Mouse (Mus musculus) ZHBTc4 (cell line): ENCODE data around the gene Fcgr3.
A peak's percentile ranks its signal among the peaks of the same experiment; 100 is the strongest.

Experiments used
- DNase-seq: peaks from one replicate; pipeline ENCODE4 v3.0.0-alpha.2; 2011; ENCODE audit warnings: low read depth, low spot score

Fcgr3 gene

DNA sequence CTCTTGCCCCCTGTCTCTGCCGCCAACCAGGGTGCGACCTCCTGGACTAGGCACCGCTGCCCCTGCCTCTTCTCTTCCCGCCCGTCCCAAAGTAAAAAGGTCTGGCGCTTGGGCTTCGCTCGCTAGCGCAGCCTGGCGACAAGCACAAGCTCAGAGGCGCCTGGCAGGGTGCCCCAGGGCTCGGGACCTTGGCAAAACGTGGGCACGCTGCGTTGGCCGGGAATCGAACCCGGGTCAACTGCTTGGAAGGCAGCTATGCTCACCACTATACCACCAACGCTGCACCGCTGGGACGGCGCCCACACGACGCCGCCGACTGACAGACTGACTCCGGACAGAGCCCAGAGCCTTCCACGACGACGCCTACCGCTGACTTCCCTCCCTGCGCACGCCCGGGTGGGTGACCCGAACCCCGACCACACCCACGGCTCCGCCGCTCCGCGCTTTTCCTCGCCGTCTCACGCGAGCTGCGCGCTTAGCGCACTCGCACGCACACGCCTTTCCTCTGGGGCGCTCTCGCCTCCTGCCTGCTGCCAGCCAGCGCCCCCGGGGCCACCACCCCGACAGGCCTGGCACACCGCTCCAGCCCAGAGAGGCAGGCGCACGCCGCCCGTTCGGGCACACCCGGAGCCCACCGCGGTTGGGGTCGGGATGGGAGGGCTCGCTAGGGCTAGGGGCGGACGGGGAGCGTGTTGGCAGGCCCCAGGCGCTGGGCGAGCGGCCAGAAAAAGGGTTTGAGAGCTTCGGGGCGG, at the start of gene Fcgr3:
Gene Fcgr3, minus strand, starts transcription at position 445 of the 752 bp plus-strand sequence.
- peak; percentile 95 for DNase-seq

DNA sequence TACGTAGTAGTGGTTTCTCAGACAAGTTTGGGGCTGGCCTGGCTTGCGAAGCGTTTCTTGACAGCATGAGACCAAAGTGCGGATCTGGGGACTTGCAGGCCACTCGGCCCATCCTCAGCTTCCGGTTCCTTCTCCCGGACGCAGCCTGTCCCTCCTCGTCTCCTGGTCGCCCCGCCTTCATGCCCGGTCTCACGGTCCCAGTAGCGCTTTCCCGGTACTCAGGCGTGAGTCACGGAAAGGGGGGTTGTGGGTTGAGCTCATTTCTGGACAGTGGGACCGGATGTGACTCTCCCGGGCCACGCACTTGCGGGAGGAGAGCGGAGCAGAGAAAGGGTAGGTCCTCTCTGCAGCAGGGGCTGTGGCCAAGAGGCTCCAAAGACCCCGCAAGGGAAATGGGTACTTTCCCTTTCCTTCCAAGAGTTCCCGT, 49.2 kb upstream of the Fcgr3 start, which contains the start of gene Cfap126:
Gene Cfap126, plus strand, starts transcription at position 46 of the 427 bp plus-strand sequence.
- peak; percentile 58 for DNase-seq

DNA sequence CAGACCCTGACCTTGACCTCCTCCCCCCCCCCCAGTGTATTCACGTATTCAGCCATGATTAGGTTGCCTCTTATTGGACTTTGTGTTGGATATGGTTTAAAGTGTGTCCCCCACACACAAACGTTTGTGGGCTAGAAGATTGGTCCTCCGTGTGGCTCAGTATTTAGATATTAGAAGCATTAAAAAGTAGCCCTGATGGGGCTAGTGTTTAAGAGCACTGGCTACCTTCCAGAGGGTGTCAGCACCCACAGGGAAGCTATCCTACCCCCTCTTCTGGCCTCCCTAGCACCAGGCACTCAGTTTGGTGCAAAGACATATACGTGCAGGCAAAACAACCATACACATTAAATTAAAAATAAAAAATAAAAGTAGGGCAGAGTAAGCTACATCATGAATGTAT, 48.3 kb upstream of the Fcgr3 start:
- DNase-seq, result no peak

DNA sequence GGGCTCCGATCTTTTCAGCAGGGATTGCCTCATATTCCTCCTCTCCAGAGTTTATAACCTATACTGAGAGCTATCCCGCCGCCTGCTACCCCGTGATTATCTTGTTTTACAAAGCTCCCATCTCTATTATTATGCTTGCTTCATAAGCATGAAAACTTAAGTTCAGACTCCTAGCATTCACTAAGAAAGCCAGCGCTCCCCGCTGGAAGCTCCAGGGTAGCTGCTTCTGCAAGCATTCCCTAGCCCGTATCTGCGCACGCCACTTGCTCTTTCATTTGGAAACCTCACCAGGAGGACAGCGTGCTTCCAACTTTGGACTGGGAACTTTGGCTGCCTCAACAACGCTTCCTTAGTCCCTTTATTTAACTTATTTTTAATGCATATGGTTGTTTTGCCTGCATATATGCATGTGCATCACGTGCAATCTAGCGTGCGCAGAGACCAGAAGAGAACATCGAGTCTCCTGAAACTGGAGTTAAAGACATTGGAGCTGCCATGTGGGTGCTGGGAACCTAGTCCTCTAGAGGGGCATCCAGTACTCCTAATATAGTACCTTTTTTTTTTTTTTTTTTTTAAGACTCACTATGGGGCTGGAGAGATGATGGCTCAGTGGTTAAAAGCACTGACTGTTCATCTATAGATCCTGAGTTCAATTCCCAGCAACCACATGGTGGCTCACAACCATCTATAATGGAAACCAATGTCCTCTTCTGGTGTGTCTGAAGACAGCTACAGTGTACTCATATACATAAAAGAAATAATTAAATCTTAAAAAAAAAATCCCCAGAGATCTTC, 47.2 kb upstream of the Fcgr3 start:
- DNase-seq, result peak; percentile 60

DNA sequence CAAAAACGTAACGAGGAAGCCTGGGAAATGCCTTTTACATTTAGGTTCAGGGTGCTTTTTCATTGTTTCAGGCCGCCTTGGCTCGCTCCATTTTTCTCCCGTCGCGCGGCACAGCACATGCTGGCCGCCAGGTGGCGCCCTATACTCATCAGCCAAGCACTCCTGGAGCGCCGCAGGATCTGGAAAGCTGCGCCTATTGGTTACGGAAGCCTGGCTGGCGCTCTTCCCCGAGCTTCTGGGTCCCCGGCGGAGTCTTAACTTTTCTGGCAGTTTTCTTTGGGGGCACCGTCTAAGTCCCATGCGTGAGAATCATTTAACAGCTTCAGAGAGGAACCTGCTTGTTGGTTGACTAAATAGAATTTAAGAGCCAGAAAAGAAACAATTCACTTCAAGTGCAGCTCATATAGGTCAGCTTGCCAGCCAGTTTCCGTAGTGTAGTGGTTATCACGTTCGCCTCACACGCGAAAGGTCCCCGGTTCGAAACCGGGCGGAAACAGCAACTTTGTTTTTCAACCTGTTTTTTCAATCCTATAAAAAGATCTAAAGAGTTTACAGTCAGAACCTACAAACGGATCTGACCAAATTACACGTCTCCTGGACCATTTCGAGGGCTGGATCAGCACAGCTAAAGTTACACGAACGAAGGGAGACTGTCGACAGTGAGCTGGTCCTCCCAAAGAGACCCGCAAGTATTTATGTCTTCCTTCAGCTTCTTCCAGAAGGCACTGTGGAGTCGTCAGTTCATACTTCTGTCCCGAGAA, 46.5 kb upstream of the Fcgr3 start:
- DNase-seq, result peak; percentile 97

GRCm38 (mm10) chr1:171110659-171111019, 45.9 kb upstream of the Fcgr3 start:
- DNase-seq, result no peak

DNA sequence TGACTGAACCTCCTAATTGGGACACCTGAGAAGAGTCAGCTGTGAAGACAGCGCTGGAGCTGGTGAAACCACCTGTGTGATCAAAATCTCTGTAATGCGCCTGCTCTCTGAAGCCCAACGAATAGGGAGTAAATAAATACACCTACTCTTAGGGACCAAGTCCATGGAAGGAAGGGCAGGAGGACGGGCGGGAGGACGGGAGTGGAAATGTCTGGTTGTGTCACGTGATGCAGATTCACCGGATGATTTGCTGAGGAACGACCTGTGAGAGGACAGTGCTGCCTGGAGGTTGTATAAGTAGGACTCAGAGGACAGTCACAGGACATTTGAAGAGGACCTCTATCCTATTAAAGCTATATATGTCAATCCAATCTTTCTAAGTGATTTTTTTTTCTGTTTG, 44.9 kb upstream of the Fcgr3 start:
- no peak for DNase-seq

GRCm38 (mm10) chr1:171105226-171105625, 40.5 kb upstream of the Fcgr3 start:
- DNase-seq, result no peak

DNA sequence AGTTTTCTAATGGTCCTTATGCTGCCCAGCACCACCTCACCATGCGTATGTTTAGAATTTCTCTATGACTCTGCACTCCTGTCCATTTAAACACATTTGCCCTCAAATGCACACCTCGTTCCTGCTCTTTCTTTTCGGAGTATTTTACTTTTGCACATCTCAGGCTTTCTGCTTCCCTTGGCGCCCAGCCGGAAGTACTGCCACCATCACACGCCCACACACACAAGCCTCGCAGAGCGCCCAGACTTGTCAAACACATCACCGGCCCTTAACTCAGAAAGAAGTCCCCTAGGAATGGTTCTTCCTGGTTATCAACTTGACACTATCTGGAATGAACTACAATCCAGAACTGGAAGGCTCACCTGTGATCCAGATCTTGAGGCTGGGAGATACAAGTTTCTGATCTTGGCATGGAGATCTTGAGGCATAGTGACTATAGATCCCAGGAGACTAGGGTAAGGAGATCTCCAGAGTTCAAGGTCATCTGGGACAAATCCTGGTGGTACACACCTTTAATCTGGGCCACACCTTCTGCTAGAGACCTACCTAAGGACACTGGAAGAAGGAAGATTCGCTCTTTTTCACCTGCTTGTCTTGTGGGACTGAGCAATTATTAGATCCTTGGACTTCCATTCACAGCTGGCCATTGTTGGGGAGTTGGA, 38.6 kb upstream of the Fcgr3 start:
- peak; percentile 84 for DNase-seq

DNA sequence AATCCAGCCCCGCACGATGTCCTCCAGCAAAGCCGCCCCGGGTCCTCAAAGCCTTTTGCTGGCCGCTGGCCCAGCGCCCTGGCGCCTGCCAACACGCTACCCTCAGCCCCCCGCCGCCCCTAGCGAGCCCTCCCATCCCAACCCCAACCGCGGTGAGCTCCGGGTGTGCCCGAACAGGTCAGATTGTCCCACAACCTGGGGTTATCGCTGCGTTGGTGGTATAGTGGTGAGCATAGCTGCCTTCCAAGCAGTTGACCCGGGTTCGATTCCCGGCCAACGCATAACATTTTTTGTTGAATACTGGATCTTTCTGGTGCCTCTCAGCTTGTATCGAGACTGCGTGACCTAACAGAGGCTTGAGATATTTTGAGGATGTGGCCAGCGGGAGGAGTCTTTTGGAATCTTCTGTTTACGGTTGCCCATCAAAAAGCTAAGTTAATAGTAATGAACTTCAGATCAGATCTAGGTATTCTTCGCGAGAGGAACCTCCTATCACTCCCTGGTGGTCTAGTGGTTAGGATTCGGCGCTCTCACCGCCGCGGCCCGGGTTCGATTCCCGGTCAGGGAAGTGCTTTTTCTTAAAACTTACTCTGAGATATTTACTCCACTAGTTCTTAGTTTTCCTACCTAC, 37.9 kb upstream of the Fcgr3 start:
- DNase-seq, result peak; percentile 91

GRCm38 (mm10) chr1:171101733-171102546, 37.2 kb upstream of the Fcgr3 start:
- peak; percentile 90 for DNase-seq

DNA sequence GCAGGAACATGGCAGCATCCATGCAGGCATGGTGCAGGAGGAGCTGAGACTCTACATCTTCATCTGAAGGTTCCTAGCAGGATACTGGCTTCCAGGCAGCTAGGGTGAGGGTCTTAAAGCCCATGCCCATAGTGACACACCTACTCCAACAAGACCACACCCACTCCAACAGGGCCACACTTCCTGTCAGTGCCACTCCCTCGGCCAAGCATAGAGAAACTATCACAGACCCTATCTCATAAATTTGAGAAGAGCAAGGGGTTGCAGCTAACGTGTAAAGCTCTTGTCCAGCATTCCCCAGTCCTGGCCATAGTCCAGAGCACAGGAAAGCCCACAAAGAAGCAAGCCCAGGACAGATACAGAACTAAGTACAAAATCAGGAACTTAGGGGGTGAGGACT, 36.3 kb upstream of the Fcgr3 start:
- no peak for DNase-seq

DNA sequence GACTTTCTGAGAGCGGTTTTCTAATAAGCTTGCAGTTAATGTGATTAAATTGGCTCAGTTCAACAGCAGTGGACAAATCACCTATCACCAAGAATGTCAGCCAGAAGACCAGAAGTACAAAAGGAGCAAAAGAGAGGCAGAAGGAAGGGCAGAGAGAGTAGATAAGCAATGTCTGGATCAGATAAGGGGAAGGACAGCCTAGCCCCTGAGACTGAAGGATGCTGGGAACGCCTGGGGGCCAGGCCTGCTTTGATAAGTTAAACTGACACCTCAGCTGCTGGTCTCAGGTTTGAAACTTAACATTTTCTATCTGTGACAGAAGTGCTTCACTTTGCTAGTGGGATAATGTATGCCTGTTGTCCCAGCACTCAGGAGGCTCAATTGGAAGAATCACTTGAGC, 32.9 kb upstream of the Fcgr3 start:
- DNase-seq, result no peak

- no peak for DNase-seq
Measured at GRCm38 (mm10) chr1:171097136-171097535, 32.4 kb upstream of the Fcgr3 start.

GRCm38 (mm10) chr1:171096110-171096964, 31.6 kb upstream of the Fcgr3 start:
- peak; percentile 54 for DNase-seq

- DNase-seq, result no peak
Measured at GRCm38 (mm10) chr1:171094424-171094823, 29.7 kb upstream of the Fcgr3 start.

- DNase-seq, result no peak
Measured at GRCm38 (mm10) chr1:171090761-171091160, 26.0 kb upstream of the Fcgr3 start.

DNA sequence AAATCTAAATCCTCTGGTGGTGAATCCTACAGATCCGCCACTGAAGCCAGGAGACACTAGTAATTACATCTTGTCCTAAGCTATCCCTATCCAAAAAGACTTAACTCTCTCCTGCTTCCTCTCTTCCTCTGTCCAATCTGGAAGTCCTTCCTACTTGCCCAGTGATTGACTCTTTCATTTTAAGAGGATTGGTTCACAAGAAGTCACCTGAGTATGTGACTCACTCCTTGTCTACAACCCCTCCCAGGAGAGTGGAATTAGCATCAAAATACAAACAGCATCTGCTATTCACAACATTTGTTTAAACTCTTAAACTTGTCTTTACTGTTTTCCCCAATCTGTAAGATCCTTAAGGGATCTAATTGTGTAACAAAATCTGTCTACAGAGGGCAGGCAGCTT, 25.2 kb upstream of the Fcgr3 start:
- peak; percentile 85 for DNase-seq

DNA sequence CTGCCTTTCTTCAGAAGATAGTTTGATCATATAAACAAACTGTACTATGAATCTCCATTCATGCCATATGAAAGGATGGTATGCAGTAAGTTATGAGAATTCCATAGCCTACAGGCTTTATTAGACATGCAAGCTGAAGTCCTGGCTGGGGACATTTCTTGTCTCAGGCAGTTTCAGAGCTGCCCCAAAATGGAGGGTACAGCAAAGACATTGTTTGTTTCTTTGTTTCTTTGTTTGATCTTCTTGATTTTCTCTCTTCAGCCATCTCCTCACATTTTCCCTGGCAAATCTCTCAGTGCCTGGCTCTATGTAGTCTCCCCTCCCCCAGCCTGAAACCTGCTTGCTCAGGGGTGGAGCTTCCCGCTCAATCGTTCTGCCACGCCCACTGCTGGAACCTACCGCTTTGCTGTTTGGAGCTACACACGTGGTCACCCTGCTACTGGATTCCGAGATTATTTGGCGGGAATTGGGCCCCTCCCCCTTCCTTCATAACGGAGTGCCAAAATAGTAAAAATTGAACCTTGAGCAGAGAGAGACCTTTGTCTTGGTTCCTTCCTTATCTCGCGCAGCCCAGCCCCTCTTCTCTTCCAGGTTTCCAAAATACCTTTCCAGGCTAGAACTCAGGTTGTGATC, 23.6 kb upstream of the Fcgr3 start:
- DNase-seq, result peak; percentile 57
